Mouse (Mus musculus): ENCODE data around the gene Ss18l1. TPM values are rescaled to one million over a fixed set of nuclear protein-coding genes. Genes with fewer than 3 reads are reported as not detected.

Ss18l1 gene
- polyA plus RNA-seq, 1 experiment from 2014 or later, result 4.1 TPM

- peak; percentile 46; the same call in 1 of the 2 replicates for ATAC-seq (ENCODE audit: insufficient number of reproducible peaks, low FRiP score, low TSS enrichment, low read depth)
- H3K27ac ChIP-seq, result peak overlapping the region; percentile 78
- peak overlapping the region; percentile 82 for H3K4me2 ChIP-seq
- H3K27me3 ChIP-seq, result no peaks in the 10 kb centered on the region
- WGBS, result 34% methylated on average over 20 of the region's 20 CpGs
- H3K36me3 ChIP-seq, result peaks cover 23% of the 10 kb centered on the region
- peaks cover 10% of the 10 kb centered on the region for H3K4me1 ChIP-seq
- peak overlapping the region; percentile 68 for H3K4me3 ChIP-seq
- H3K9ac ChIP-seq, result peak overlapping the region; percentile 60
- H3K9me3 ChIP-seq, result no peaks in the 10 kb centered on the region
These were observed 27.6 kb downstream of the Ss18l1 start for GRCm38 (mm10) chr2:180069770-180070480.

- H3K9ac ChIP-seq, result peak within 1 kb of the TSS; percentile 60
- peak within 1 kb of the TSS; percentile 82 for H3K27ac ChIP-seq
- H3K36me3 ChIP-seq, result peaks cover 23% of the 10 kb centered on the region
- H3K4me1 ChIP-seq, result peaks cover 10% of the 10 kb centered on the region
- peak within 1 kb of the TSS; percentile 82 for H3K4me2 ChIP-seq
- ATAC-seq (ENCODE audit: insufficient number of reproducible peaks, low FRiP score, low TSS enrichment, low read depth), result peak; percentile 89
- no peaks in the 10 kb centered on the region for H3K27me3 ChIP-seq
- H3K4me3 ChIP-seq, result peak within 1 kb of the TSS; percentile 68
- no peaks in the 10 kb centered on the region for H3K9me3 ChIP-seq
- WGBS, result 4% methylated on average over 58 of the region's 58 CpGs
These were observed 28.5 kb downstream of the Ss18l1 start, which contains the start of gene Mtg2 for GRCm38 (mm10) chr2:180070481-180071453. Mtg2 (plus strand) TSS chr2:180070588.

GRCm38 (mm10) chr2:180071671-180072070, 29.4 kb downstream of the Ss18l1 start:
- Histone ChIP-seq H3K9me3 (no peaks in the 10 kb centered on the region), H3K4me1 (peaks cover 10% of the 10 kb centered on the region), H3K27me3 (no peaks in the 10 kb centered on the region), H3K4me2 (no peak overlapping the region), H3K9ac (no peak overlapping the region), H3K4me3 (no peak overlapping the region), H3K36me3 (peaks cover 23% of the 10 kb centered on the region), H3K27ac (no peak overlapping the region)
- ATAC-seq (ENCODE audit: insufficient number of reproducible peaks, low FRiP score, low TSS enrichment, low read depth), result no peak
- 75% methylated on average over 2 of the region's 2 CpGs for WGBS

DNA sequence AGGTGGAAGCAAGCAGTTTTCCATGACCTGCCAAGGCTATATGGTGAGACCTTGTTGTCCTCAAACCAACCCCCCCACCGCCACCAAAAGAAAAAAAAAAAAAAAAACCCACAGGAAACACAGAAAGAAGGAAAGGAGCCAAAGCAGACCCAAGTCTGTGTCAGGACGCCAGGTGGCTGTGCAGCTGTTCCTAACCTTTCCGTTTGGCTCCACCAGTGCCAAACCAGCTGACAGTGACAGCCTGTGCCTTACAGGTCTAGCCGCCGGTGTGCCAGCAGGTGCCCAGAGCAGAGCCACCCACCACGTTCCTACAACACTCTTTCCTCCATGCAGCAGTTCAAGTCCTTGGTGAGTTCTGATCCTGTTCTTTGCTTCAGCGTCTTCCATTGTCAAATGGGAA, 30.6 kb downstream of the Ss18l1 start:
- WGBS, result 87% methylated on average over 7 of the region's 7 CpGs

GRCm38 (mm10) chr2:180077622-180078021, 35.3 kb downstream of the Ss18l1 start:
- Histone ChIP-seq H3K9ac (no peak overlapping the region), H3K4me2 (no peak overlapping the region), H3K9me3 (no peaks in the 10 kb centered on the region), H3K4me3 (no peak overlapping the region), H3K27ac (no peak overlapping the region), H3K27me3 (no peaks in the 10 kb centered on the region), H3K36me3 (peaks cover 39% of the 10 kb centered on the region), H3K4me1 (no peaks in the 10 kb centered on the region)
- 55% methylated on average over 3 of the region's 3 CpGs for WGBS
- ATAC-seq (ENCODE audit: insufficient number of reproducible peaks, low FRiP score, low TSS enrichment, low read depth), result no peak

More for the DNA sequence above, 30.6 kb downstream of the Ss18l1 start:
- H3K9ac ChIP-seq, result no peak overlapping the region
- H3K27ac ChIP-seq, result no peak overlapping the region
- H3K9me3 ChIP-seq, result no peaks in the 10 kb centered on the region
- ATAC-seq (ENCODE audit: insufficient number of reproducible peaks, low FRiP score, low TSS enrichment, low read depth), result no peak
- peaks cover 10% of the 10 kb centered on the region for H3K4me1 ChIP-seq
- H3K36me3 ChIP-seq, result peaks cover 26% of the 10 kb centered on the region
- H3K27me3 ChIP-seq, result no peaks in the 10 kb centered on the region
- H3K4me3 ChIP-seq, result no peak overlapping the region
- H3K4me2 ChIP-seq, result no peak overlapping the region

DNA sequence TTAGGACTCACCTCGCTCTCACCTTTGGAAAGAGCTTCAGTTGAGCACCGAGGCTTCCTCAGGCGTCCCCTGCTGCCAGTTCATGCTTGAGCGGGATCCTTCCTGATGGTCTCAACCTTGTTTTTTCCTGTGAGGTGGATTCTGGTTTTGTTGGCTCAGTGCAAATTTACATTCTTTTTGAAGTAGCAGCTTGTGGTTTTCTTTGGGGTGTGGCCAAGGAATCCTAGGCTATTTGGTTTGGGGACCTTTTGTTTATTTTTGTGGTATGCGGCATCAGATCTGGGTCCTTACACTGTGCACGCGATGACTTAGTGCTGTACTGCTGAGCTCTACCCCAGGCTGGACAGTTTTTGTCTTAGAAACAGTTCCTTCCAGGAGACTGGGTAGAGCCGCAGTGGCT, 38.4 kb downstream of the Ss18l1 start:
- no peaks in the 10 kb centered on the region for H3K27me3 ChIP-seq
- no peaks in the 10 kb centered on the region for H3K4me1 ChIP-seq
- H3K9me3 ChIP-seq, result no peaks in the 10 kb centered on the region
- H3K27ac ChIP-seq, result no peak overlapping the region
- no peak overlapping the region for H3K4me3 ChIP-seq
- WGBS, result 93% methylated on average over 8 of the region's 8 CpGs
- H3K36me3 ChIP-seq, result peaks cover 45% of the 10 kb centered on the region
- H3K4me2 ChIP-seq, result no peak overlapping the region
- ATAC-seq (ENCODE audit: insufficient number of reproducible peaks, low FRiP score, low TSS enrichment, low read depth), result no peak
- no peak overlapping the region for H3K9ac ChIP-seq

DNA sequence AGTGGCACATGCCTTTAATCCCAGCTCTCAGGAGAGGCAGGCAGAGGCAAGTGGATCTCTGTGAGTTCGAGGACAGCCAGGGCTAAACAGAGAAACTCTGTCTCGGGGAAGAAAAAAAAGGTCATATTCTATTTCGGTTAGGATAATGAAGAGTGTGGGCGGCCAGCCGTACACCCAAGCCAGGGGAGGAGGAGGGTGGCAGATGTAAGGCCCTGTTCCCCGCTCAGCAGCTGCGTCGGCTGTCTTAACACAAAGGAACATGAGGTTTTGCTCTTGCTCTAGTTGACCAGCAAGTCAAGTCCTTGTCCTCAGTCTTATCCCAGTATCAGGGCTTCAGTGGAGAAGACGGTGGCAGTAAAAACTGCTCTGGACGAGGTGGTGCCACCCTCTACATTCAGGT, 40.8 kb downstream of the Ss18l1 start:
- Histone ChIP-seq H3K27ac (no peak overlapping the region), H3K9me3 (no peaks in the 10 kb centered on the region), H3K27me3 (no peaks in the 10 kb centered on the region), H3K4me3 (no peak overlapping the region), H3K9ac (no peak overlapping the region), H3K4me2 (no peak overlapping the region), H3K36me3 (peaks cover 38% of the 10 kb centered on the region), H3K4me1 (no peaks in the 10 kb centered on the region)
- WGBS, result 88% methylated on average over 10 of the region's 10 CpGs
- no peak for ATAC-seq (ENCODE audit: insufficient number of reproducible peaks, low FRiP score, low TSS enrichment, low read depth)

GRCm38 (mm10) chr2:180084565-180084964, 42.3 kb downstream of the Ss18l1 start:
- Histone ChIP-seq H3K36me3 (peaks cover 29% of the 10 kb centered on the region), H3K9ac (no peak overlapping the region), H3K4me2 (no peak overlapping the region), H3K27ac (no peak overlapping the region), H3K4me1 (no peaks in the 10 kb centered on the region), H3K4me3 (no peak overlapping the region), H3K9me3 (no peaks in the 10 kb centered on the region), H3K27me3 (no peaks in the 10 kb centered on the region)
- no peak for ATAC-seq (ENCODE audit: insufficient number of reproducible peaks, low FRiP score, low TSS enrichment, low read depth)
- WGBS, result 24% methylated on average over 3 of the region's 3 CpGs

DNA sequence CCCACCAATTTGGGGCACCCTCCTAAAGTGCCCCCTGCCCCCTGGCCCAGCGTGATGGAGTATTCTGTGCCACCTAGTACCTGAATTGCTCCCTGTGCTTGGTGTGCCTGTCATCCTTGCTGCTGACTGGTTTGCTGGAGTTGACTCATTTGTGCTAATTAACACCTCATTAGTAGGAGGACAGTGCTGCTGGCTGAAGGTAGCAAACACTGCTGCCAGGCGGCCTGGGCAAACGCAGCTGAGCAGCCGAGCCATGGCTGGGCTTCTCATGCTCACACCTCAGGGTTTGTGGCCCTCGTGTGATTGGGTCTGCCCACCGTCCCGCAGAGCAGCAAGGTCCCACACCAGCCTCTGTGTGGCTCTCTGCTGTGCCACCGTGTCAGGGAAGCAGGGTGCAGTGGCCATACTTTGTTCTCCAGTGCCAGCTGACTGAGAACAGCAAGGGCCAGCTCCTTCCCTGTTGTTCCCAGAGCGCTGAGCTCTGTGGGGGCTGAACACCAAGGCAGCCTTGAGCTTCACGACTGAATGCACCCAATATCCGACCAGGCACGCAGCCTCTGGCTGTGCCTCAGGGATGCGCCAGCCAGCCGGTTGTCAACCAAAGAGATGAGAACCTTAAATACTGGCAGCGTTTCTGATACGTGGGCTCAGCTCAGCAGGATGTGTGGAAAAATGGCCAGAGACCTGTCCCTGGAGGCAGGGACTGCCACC, 43.8 kb downstream of the Ss18l1 start:
- Histone ChIP-seq H3K9me3 (no peaks in the 10 kb centered on the region), H3K27ac (no peak overlapping the region), H3K36me3 (peaks cover 23% of the 10 kb centered on the region), H3K27me3 (0 out of 2 replicates have a peak, but pooled peaks cover 2% of the 10 kb centered on the region), H3K4me3 (no peak overlapping the region), H3K9ac (no peak overlapping the region), H3K4me2 (no peak overlapping the region), H3K4me1 (no peaks in the 10 kb centered on the region)
- no peak for ATAC-seq (ENCODE audit: insufficient number of reproducible peaks, low FRiP score, low TSS enrichment, low read depth)
- WGBS, result 68% methylated on average over 16 of the region's 16 CpGs

DNA sequence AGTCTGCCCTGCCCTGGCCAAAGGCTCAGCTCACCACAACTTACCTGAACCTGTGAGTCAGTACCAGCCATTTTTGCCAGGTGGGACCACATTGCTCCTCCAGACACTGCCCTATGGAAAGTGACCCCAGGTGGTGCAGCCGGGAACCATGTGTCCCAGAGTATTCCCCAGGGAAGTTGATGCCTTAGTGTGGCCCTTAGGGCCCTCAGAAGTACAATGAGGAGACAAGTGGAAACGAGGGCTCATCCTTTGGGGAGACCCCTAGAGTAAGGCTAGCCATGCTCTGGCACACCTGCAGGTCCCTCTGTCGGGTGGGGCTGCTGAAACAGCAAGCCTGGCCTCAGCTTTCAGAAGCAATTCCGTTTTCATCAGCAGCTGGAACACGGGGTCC, 44.3 kb downstream of the Ss18l1 start:
- no peak overlapping the region for H3K4me2 ChIP-seq
- H3K4me1 ChIP-seq, result no peaks in the 10 kb centered on the region
- peaks cover 23% of the 10 kb centered on the region for H3K36me3 ChIP-seq
- no peak for ATAC-seq (ENCODE audit: insufficient number of reproducible peaks, low FRiP score, low TSS enrichment, low read depth)
- no peaks in the 10 kb centered on the region for H3K9me3 ChIP-seq
- no peak overlapping the region for H3K27ac ChIP-seq
- 0 out of 2 replicates have a peak, but pooled peaks cover 2% of the 10 kb centered on the region for H3K27me3 ChIP-seq
- no peak overlapping the region for H3K9ac ChIP-seq
- H3K4me3 ChIP-seq, result no peak overlapping the region
- WGBS, result 78% methylated on average over 5 of the region's 5 CpGs

DNA sequence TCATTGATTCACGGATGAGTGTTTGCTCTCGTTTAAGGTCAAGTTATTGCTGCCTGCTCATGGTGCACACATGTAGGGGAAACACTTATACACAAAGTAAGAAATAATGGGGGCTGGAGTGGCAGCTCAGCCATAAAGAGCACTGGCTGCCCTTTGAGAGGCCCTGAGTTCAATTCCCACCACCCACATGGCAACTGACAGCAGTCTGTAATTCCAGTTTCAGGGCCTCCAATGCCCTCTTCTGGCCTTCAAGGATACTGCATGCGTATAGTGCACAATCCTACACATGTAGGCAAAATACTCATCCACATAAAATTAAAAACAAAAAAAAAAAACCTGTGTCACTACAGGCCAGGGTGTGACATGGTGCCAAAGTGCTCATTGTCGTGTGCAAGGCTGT, 45.2 kb downstream of the Ss18l1 start:
- WGBS, result 83% methylated on average over 4 of the region's 4 CpGs
- Histone ChIP-seq H3K36me3 (peaks cover 18% of the 10 kb centered on the region), H3K4me1 (no peaks in the 10 kb centered on the region), H3K9me3 (no peaks in the 10 kb centered on the region), H3K9ac (no peak overlapping the region), H3K27ac (no peak overlapping the region), H3K4me3 (no peak overlapping the region), H3K27me3 (0 out of 2 replicates have a peak, but pooled peaks cover 2% of the 10 kb centered on the region), H3K4me2 (no peak overlapping the region)
- ATAC-seq (ENCODE audit: insufficient number of reproducible peaks, low FRiP score, low TSS enrichment, low read depth), result no peak

Data from limb, embryonic 15.5 days (tissue).